Mouse (Mus musculus): ENCODE measurements around the gene Ccdc158.

GRCm38 (mm10) chr5:92599030-92599429, 76.0 kb downstream of the Ccdc158 start:
- TF ChIP-seq CTCF (IDR thresholded peaks at IDR 0.05; ENCODE audit: low read depth), result no peak
- no peak for TF ChIP-seq EP300 (IDR thresholded peaks at IDR 0.05; ENCODE audit: low read depth)

Data from heart, postnatal 0 days (tissue).